12 mouse cellular contexts compared by ENCODE assay signal in the genomic region with DNA sequence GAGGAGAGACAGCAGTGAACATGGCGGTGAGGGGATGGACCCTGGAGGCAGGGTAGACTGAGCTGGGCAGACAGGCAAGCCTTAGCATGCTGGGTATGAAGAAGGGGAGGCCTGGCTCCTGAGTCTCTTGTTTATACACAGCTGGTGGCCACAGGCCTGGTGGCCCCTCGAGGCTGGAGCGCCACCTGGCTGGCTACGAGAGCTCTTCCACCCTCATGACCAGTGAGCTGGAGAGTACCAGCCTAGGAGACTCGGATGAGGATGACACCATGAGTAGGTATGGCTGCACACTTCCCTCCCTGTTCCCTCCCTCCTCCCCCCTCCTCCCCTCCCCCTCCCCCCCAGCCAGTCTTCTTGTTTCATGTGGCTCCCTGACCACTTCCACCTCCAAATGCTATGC. TPM values are rescaled to one million over a fixed set of nuclear protein-coding genes. Genes with fewer than 3 reads are reported as not detected.
DNase-seq lines count a peak whose midpoint lies in the region; ATAC-seq and TF ChIP-seq lines count a peak whose summit lies in the region.
"Had no signal": no experiment of that assay in that cellular context is flagged by ENCODE, and none has a peak within 500 bp of the region (broad histone marks: within the 10 kb centered on the region; RNA-seq: fewer than 3 reads in every experiment).

No protein-coding gene starts in this region.

- no peak overlapping the region for H3K27ac ChIP-seq in hindbrain, embryonic 10.5 days
- H3K27ac ChIP-seq in hindbrain, embryonic 13.5 days, result no peak overlapping the region
- H3K27ac ChIP-seq: embryonic facial prominence, embryonic 15.5 days; hindbrain, embryonic 14.5 days; liver, embryonic 15.5 days had no signal

- H3K4me3 ChIP-seq in hindbrain, embryonic 10.5 days, result peak overlapping the region; percentile 3; the same call in 1 of the 2 replicates
- no peak overlapping the region for H3K4me3 ChIP-seq in hindbrain, embryonic 13.5 days
- H3K4me3 ChIP-seq in E14TG2a.4 (replicated peaks; ENCODE audit: low read length), result no peak overlapping the region; the same call in 1 of the 2 replicates
- H3K4me3 ChIP-seq: embryonic facial prominence, embryonic 15.5 days; liver, embryonic 15.5 days had no signal

- ATAC-seq in hindbrain, embryonic 13.5 days (ENCODE audit: low FRiP score), result no peak
- peak; percentile 26 for ATAC-seq in granulocyte monocyte progenitor cell, adult 5-6 weeks (replicated peaks; ENCODE audit: poor library complexity, severe bottlenecking)

- peaks cover 31% of the 10 kb centered on the region for H3K4me1 ChIP-seq in hindbrain, embryonic 10.5 days (replicated peaks)
- peaks cover 39% of the 10 kb centered on the region for H3K4me1 ChIP-seq in hindbrain, embryonic 13.5 days (replicated peaks)
- H3K4me1 ChIP-seq in E14TG2a.4 (replicated peaks; ENCODE audit: low read depth, low read length), result peaks cover 92% of the 10 kb centered on the region

- H3K4me2 ChIP-seq in hindbrain, embryonic 13.5 days, result no peak overlapping the region
- H3K4me2 ChIP-seq: embryonic facial prominence, embryonic 15.5 days; hindbrain, embryonic 14.5 days; liver, embryonic 15.5 days had no signal

- whole genome bisulfite sequencing in hindbrain, embryonic 10.5 days, result 56% methylated on average over 5 of the region's 5 CpGs
- WGBS in hindbrain, embryonic 13.5 days, result 56% methylated on average over 5 of the region's 5 CpGs

- 0 out of 2 replicates have a peak, but pooled peaks have one; percentile 8 for TF ChIP-seq CTCF in E14TG2a.4 (conservative IDR thresholded peaks at IDR 0.05; ENCODE audit: low read length)

- no peak overlapping the region for H3K9ac ChIP-seq in hindbrain, embryonic 13.5 days
- H3K9ac ChIP-seq: embryonic facial prominence, embryonic 15.5 days; hindbrain, embryonic 14.5 days; liver, embryonic 15.5 days had no signal

- DNase-seq in hindbrain, embryonic 10.5 days (ENCODE audit: low spot score), result no peak
- peak; percentile 69 for DNase-seq in 416B (ENCODE audit: low read depth)
- DNase-seq in adipocyte (ENCODE audit: low spot score), result no peak
- DNase-seq in adrenal gland, adult 2 months, result no peak
- DNase-seq in right cerebral cortex, postnatal 14 days, result no peak
- DNase-seq: adrenal gland, adult 8-10 months had no signal

- no peaks in the 10 kb centered on the region for H3K27me3 ChIP-seq in hindbrain, embryonic 10.5 days (ENCODE audit: insufficient read depth, poor library complexity, severe bottlenecking)
- no peaks in the 10 kb centered on the region for H3K27me3 ChIP-seq in hindbrain, embryonic 13.5 days
- H3K27me3 ChIP-seq in E14TG2a.4 (ENCODE audit: insufficient read depth, low read length), result no peaks in the 10 kb centered on the region
- H3K27me3 ChIP-seq: embryonic facial prominence, embryonic 15.5 days; liver, embryonic 15.5 days had no signal

- peaks cover 75% of the 10 kb centered on the region for H3K36me3 ChIP-seq in hindbrain, embryonic 10.5 days
- peaks cover 63% of the 10 kb centered on the region for H3K36me3 ChIP-seq in hindbrain, embryonic 13.5 days
- peaks cover 86% of the 10 kb centered on the region for H3K36me3 ChIP-seq in E14TG2a.4 (ENCODE audit: insufficient read depth, low read length)

- no peaks in the 10 kb centered on the region for H3K9me3 ChIP-seq in hindbrain, embryonic 10.5 days
- no peaks in the 10 kb centered on the region for H3K9me3 ChIP-seq in hindbrain, embryonic 13.5 days
- H3K9me3 ChIP-seq in E14TG2a.4 (ENCODE audit: low read length), result no peaks in the 10 kb centered on the region
- H3K9me3 ChIP-seq: embryonic facial prominence, embryonic 15.5 days; liver, embryonic 15.5 days had no signal

RNA-seq across cellular contexts. Expression of gene Dvl2, which starts 5.1 kb away (rescaled TPM):
- 50.3 and 51.8 TPM in 2 replicates for polyA plus RNA-seq in hindbrain, embryonic 10.5 days (2016; fragmentation: Nextera tagmentation; extraction: Ambion mirVana)
- 26.8 and 28.6 TPM in 2 replicates for polyA plus RNA-seq in hindbrain, embryonic 13.5 days (2015; fragmentation: Nextera tagmentation; extraction: Ambion mirVana)
- total RNA-seq in granulocyte monocyte progenitor cell, adult 5-6 weeks (2014; fragmentation: Nextera tagmentation), result 4.6 and 24.5 TPM in 2 replicates
- 16.1 and 18.0 TPM in 2 replicates for total RNA-seq in granulocyte monocyte progenitor cell, adult 5-6 weeks (2017)
- total RNA-seq in adrenal gland, adult 2 months (2021), result 10 to 100 TPM; 11.2 to 12.2 TPM
- polyA plus RNA-seq in adrenal gland, adult 2 months (2012; rRNA removed), result 20.2 and 22.2 TPM in 2 replicates

RNA-seq across cellular contexts. Expression of gene Acadvl, which starts 9.7 kb away (rescaled TPM):
- 44.9 and 51.7 TPM in 2 replicates for polyA plus RNA-seq in hindbrain, embryonic 10.5 days (2016; fragmentation: Nextera tagmentation; extraction: Ambion mirVana)
- polyA plus RNA-seq in hindbrain, embryonic 13.5 days (2015; fragmentation: Nextera tagmentation; extraction: Ambion mirVana), result 56.9 and 59.4 TPM in 2 replicates
- 39.7 and 55.8 TPM in 2 replicates for total RNA-seq in granulocyte monocyte progenitor cell, adult 5-6 weeks (2014; fragmentation: Nextera tagmentation)
- 40.3 and 42.1 TPM in 2 replicates for total RNA-seq in granulocyte monocyte progenitor cell, adult 5-6 weeks (2017)
- 100 to 1,000 TPM; 426 to 754 TPM for total RNA-seq in adrenal gland, adult 2 months (2021)
- 171 and 186 TPM in 2 replicates for polyA plus RNA-seq in adrenal gland, adult 2 months (2012; rRNA removed)

RNA-seq across cellular contexts. Expression of gene Phf23, which starts 9.9 kb away (rescaled TPM):
- polyA plus RNA-seq in hindbrain, embryonic 10.5 days (2016; fragmentation: Nextera tagmentation; extraction: Ambion mirVana), result 93.7 and 98.1 TPM in 2 replicates
- polyA plus RNA-seq in hindbrain, embryonic 13.5 days (2015; fragmentation: Nextera tagmentation; extraction: Ambion mirVana), result 72.9 and 74.8 TPM in 2 replicates
- total RNA-seq in granulocyte monocyte progenitor cell, adult 5-6 weeks (2014; fragmentation: Nextera tagmentation), result 41.7 and 45.8 TPM in 2 replicates
- 30.2 and 32.3 TPM in 2 replicates for total RNA-seq in granulocyte monocyte progenitor cell, adult 5-6 weeks (2017)
- total RNA-seq in adrenal gland, adult 2 months (2021), result 10 to 100 TPM; 52.2 to 57.6 TPM
- 9.7 and 19.0 TPM in 2 replicates for polyA plus RNA-seq in adrenal gland, adult 2 months (2012; rRNA removed)

RNA-seq across cellular contexts. Expression of gene Dlg4, which starts 11.2 kb away (rescaled TPM):
- polyA plus RNA-seq in hindbrain, embryonic 10.5 days (2016; fragmentation: Nextera tagmentation; extraction: Ambion mirVana), result 16.4 and 19.9 TPM in 2 replicates
- 28.1 TPM in 2 replicates for polyA plus RNA-seq in hindbrain, embryonic 13.5 days (2015; fragmentation: Nextera tagmentation; extraction: Ambion mirVana)
- 11.4 and 12.3 TPM in 2 replicates for total RNA-seq in granulocyte monocyte progenitor cell, adult 5-6 weeks (2014; fragmentation: Nextera tagmentation)
- total RNA-seq in granulocyte monocyte progenitor cell, adult 5-6 weeks (2017), result 1.3 and 3.5 TPM in 2 replicates
- total RNA-seq in adrenal gland, adult 2 months (2021), result 10 to 100 TPM; 22.9 to 32.4 TPM
- polyA plus RNA-seq in adrenal gland, adult 2 months (2012; rRNA removed), result 21.7 and 22.1 TPM in 2 replicates

RNA-seq across cellular contexts. Expression of gene Gabarap, which starts 14.6 kb away (rescaled TPM):
- polyA plus RNA-seq in hindbrain, embryonic 10.5 days (2016; fragmentation: Nextera tagmentation; extraction: Ambion mirVana), result 421 and 580 TPM in 2 replicates
- polyA plus RNA-seq in hindbrain, embryonic 13.5 days (2015; fragmentation: Nextera tagmentation; extraction: Ambion mirVana), result 670 and 709 TPM in 2 replicates
- 288 and 367 TPM in 2 replicates for total RNA-seq in granulocyte monocyte progenitor cell, adult 5-6 weeks (2014; fragmentation: Nextera tagmentation)
- 239 and 250 TPM in 2 replicates for total RNA-seq in granulocyte monocyte progenitor cell, adult 5-6 weeks (2017)
- 100 to 1,000 TPM; 487 to 580 TPM for total RNA-seq in adrenal gland, adult 2 months (2021)
- polyA plus RNA-seq in adrenal gland, adult 2 months (2012; rRNA removed), result 226 and 315 TPM in 2 replicates
